Mouse (Mus musculus) brain, embryonic 14.5 days (tissue): ENCODE measurements around the gene Cdca5.

ENCODE experiments used
- CTCF ChIP-seq: fragments of 200-500 bp; IDR thresholded peaks from 2 replicates; pipeline ENCODE4 v1.5.1; 2012; ENCODE audit warnings: inconsistent platforms, mild to moderate bottlenecking, moderate library complexity, borderline replicate concordance; ENCODE audit not compliant: insufficient read depth, insufficient read length; ENCODE audit errors: extremely low read depth
- POLR2A ChIP-seq: fragments of 200-500 bp; IDR thresholded peaks from 2 replicates; pipeline ENCODE4 v1.6.1; 2012; ENCODE audit warnings: mild to moderate bottlenecking, inconsistent platforms, borderline replicate concordance; ENCODE audit not compliant: poor library complexity, insufficient read depth, insufficient read length, severe bottlenecking; ENCODE audit errors: extremely low read depth

DNA sequence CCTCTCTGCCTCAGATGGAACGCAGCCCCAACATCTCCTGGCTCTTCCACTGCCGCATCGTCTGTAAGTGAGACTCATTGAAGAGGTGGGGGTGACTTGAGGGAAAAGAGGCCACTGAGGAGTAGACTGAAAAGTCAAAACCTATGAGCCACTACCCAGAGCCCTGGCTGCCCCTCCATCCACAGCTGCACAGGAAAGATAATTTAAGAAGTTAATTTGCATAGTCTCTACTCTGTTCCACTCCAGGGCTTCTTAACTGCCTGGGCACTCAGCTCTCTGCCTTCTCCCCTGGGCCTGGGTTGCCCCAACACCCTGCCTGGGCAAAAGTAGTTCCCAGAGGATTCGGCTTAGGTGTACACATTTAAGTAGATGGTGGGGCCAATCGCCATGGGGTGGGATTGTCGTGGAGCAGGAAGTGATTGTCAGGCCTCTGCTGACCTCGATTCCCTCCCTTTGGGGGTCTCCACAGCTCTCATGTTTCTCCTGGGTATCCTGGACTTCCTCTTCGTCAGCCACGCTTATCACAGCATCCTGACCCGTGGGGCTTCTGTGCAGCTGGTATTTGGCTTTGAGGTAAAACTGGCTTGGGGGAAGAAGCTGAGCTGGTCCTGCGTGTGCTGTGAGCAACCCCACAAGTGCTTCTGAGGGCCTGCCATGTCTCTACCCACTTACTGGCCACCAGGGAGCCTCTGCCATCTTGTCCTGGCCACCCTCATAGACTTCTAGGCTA, 35.9 kb upstream of the Cdca5 start:
- TF ChIP-seq CTCF (no peak), POLR2A (no peak)
